Mouse (Mus musculus) midbrain, postnatal 0 days (tissue): ENCODE results near the gene Nmur2. TPM values are rescaled to one million over a fixed set of nuclear protein-coding genes. Genes with fewer than 3 reads are reported as not detected.

Experiments
- ATAC-seq: fragments of 200-750 bp; cut with Nextera tagmentation; 2 replicates; pipeline ENCODE4 v1.8.0; 2017; ENCODE audit warnings: moderate number of reproducible peaks, mild to moderate bottlenecking, moderate TSS enrichment, moderate library complexity; ENCODE audit not compliant: low FRiP score
- DNase-seq: peaks from one replicate; pipeline ENCODE4 v3.0.0-alpha.2; 2015; ENCODE audit warnings: low spot score
- H3K27ac ChIP-seq: fragments of 300-500 bp; sonication (generic); 2 replicates; pipeline ENCODE4 v1.5.1; 2014; ENCODE audit warnings: low read depth, mild to moderate bottlenecking, low read length, mixed read lengths
- H3K27me3 ChIP-seq: fragments of 300-500 bp; sonication (generic); 2 replicates; pipeline ENCODE4 v1.6.1; 2014; ENCODE audit warnings: low read length, control low read depth, mixed read lengths; ENCODE audit not compliant: insufficient read depth
- H3K36me3 ChIP-seq: fragments of 300-500 bp; sonication (generic); 2 replicates; pipeline ENCODE4 v1.6.1; 2014; ENCODE audit warnings: low read length, control low read depth, mixed read lengths; ENCODE audit not compliant: insufficient read depth
- H3K4me1 ChIP-seq: fragments of 300-500 bp; sonication (generic); 2 replicates; pipeline ENCODE4 v1.6.1; 2014; ENCODE audit warnings: mild to moderate bottlenecking, control low read depth, antibody characterized with exemption, low read length, mixed read lengths; ENCODE audit not compliant: insufficient read depth
- H3K4me2 ChIP-seq: fragments of 300-500 bp; sonication (generic); 2 replicates; pipeline ENCODE4 v1.6.1; 2014; ENCODE audit warnings: low read depth, mild to moderate bottlenecking, low read length, mixed read lengths; ENCODE audit not compliant: poor library complexity, severe bottlenecking
- H3K4me3 ChIP-seq: fragments of 300-500 bp; sonication (generic); 2 replicates; pipeline ENCODE4 v1.5.1; 2014; ENCODE audit warnings: low read depth, mild to moderate bottlenecking, low read length, moderate library complexity
- H3K9ac ChIP-seq: fragments of 300-500 bp; sonication (generic); replicated peaks from 2 replicates; pipeline ENCODE4 v1.6.1; 2014; ENCODE audit warnings: mild to moderate bottlenecking, low read length, moderate library complexity, mixed read lengths; ENCODE audit not compliant: poor library complexity, severe bottlenecking
- H3K9me3 ChIP-seq: fragments of 300-500 bp; sonication (generic); 2 replicates; pipeline ENCODE4 v1.6.1; 2016; ENCODE audit warnings: low read length, control low read depth
- CTCF ChIP-seq: IDR thresholded peaks from 2 replicates; pipeline ENCODE4 v1.5.1; 2016; ENCODE audit warnings: antibody characterized with exemption, mild to moderate bottlenecking
- WGBS: fragments of 180-500 bp; shearing (Covaris S2); extraction: QIAGEN DNeasy Blood & Tissue Kit; methylation state at CpG from one replicate; pipeline ENCODE4 v1.1.7; 2014; 5-methylcytosine and 5-hydroxymethylcytosine counted together
- polyA plus RNA-seq: library from polyadenylated mRNA; unstranded; fragments of >200 nt; fragmentation: Nextera tagmentation; extraction: Ambion mirVana; gene quantifications from 2 replicates; pipeline ENCODE4 v1.2.1, GENCODE M21; 2015
- total RNA-seq: library from RNA; depleted of rRNA; stranded (reverse); fragments of >200 nt; gene quantifications from 2 replicates; pipeline ENCODE4 v1.2.3, GENCODE M21; 2014; rRNA removed

Gene Nmur2
- total RNA-seq (0.09 and 0.22 TPM in 2 replicates), polyA plus RNA-seq (0.27 and 0.57 TPM in 2 replicates)

DNA sequence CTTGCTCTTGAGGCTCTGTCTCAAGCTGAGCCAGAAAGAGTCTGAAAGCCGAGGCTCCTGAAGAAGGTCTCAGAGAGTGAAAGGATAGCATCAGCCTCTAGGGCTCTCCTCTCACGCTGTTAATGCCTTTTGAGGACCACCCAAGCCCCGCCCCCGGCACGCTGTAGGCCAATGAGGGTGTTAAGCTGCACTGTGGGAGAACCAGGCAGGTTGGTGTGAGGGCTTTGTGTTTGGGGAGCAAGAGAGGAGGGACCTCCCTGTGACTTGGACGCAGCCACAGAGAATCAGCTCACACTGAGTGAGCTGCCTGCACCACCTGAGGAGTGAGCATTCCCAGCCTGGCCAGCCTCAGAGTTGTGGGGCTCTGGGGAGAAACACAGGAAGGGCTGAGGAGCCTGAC lies at the start of gene Nmur2:
Nmur2 (minus strand) TSS at position 94 of the 400 bp plus-strand sequence.
- no peak within 1 kb of the TSS for H3K27ac ChIP-seq
- no peaks in the 10 kb centered on the region for H3K9me3 ChIP-seq
- TF ChIP-seq CTCF = no peak
- no peak within 1 kb of the TSS; the same call in 1 of the 2 replicates for H3K4me2 ChIP-seq
- no peaks in the 10 kb centered on the region for H3K4me1 ChIP-seq
- 1% methylated on average over 6 of the region's 6 CpGs for WGBS
- no peak within 1 kb of the TSS for H3K9ac ChIP-seq
- no peaks in the 10 kb centered on the region for H3K36me3 ChIP-seq
- H3K4me3 ChIP-seq = no peak within 1 kb of the TSS
- ATAC-seq (no peak), DNase-seq (peak; percentile 10)
- no peaks in the 10 kb centered on the region for H3K27me3 ChIP-seq

DNA sequence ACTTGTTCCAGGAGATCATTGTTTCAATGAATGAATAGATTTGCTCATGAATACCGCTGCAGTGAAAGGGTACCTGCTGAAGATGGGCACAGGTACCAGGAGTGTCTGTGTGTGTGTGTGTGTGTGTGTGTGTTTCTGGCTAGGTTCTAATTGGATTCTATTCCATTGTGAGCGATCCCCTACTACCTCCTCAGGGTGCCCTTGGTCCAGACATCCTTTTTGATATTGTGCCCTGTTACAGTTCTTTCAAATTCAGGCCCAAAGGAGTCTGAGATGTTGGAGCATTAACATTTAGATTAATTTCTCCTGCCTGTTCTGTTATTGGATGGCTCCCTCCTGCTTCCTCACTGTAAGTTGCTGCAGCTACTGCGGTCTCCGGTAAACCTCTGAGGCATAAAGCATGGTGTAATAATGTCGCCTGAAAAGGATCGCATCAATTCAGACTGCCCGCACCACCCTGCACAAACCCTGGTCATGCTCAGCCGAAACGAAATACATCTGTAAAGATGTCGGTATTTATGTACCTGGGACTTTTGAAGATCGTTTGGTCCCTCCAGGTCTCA lies 48.4 kb upstream of the Nmur2 start:
- H3K9me3 ChIP-seq = no peaks in the 10 kb centered on the region
- no peaks in the 10 kb centered on the region for H3K36me3 ChIP-seq
- H3K4me3 ChIP-seq = no peak overlapping the region
- ATAC-seq (no peak), DNase-seq (peak; percentile 21)
- 0 out of 2 replicates have a peak, but pooled peaks have one; percentile 3 for TF ChIP-seq CTCF
- no peaks in the 10 kb centered on the region for H3K27me3 ChIP-seq
- no peak overlapping the region for H3K9ac ChIP-seq
- no peak overlapping the region for H3K4me2 ChIP-seq
- 67% methylated on average over 11 of the region's 11 CpGs for WGBS
- no peaks in the 10 kb centered on the region for H3K4me1 ChIP-seq
- H3K27ac ChIP-seq = 0 out of 2 replicates have a peak overlapping the region, but pooled peaks have one; percentile 32

DNA sequence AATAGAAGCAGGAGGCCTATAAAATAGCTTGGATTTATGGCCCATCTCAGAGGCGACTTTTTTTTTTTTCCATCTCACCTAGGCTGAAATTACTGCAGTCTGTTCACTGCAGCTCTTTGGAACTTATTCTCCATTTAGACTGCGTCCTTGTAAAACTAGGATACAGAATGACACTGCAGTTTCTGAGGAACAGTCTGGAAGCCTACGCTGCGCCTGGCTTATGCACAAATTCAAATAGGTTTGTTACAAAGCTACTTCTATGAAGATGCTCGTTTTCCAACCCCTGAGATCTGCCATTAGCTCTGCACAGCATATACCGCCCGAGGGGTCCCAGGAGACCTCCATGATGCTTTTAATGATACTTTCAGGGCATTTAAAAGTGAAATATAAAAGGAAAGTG lies 31.3 kb upstream of the Nmur2 start:
- H3K4me3 ChIP-seq = no peak overlapping the region
- H3K36me3 ChIP-seq = no peaks in the 10 kb centered on the region
- H3K27ac ChIP-seq = no peak overlapping the region
- no peak overlapping the region for H3K4me2 ChIP-seq
- DNase-seq (peak; percentile 26), ATAC-seq (no peak)
- no peaks in the 10 kb centered on the region for H3K4me1 ChIP-seq
- H3K9ac ChIP-seq = no peak overlapping the region
- H3K9me3 ChIP-seq = no peaks in the 10 kb centered on the region
- TF ChIP-seq CTCF = no peak
- 65% methylated on average over 7 of the region's 7 CpGs for WGBS
- H3K27me3 ChIP-seq = no peaks in the 10 kb centered on the region

DNA sequence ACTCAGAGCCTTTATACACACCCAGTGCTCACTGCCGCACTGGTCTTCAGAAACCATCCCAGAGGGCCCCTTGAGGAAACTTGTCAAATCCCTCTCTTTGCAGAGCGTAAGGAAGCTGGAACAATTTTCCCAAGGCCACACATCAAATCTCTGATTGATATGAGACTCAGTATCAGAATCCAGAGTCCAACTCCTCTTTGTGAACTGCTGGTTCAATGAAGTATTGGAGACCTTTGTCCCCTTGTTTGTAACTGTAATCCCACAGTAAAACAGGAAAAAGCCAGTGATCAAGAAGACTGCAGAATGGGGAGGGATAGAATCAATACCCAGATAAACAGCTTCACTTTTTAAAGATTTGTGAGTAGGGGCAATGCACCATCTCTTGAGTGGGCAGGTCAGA lies 28.8 kb upstream of the Nmur2 start:
- 84% methylated on average over 2 of the region's 2 CpGs for WGBS
- Histone ChIP-seq H3K36me3 (no peaks in the 10 kb centered on the region), H3K9me3 (no peaks in the 10 kb centered on the region), H3K4me2 (no peak overlapping the region), H3K9ac (no peak overlapping the region), H3K27me3 (no peaks in the 10 kb centered on the region), H3K4me3 (no peak overlapping the region), H3K27ac (no peak overlapping the region), H3K4me1 (no peaks in the 10 kb centered on the region)
- no peak for DNase-seq
- no peak for TF ChIP-seq CTCF
- ATAC-seq = no peak

DNA sequence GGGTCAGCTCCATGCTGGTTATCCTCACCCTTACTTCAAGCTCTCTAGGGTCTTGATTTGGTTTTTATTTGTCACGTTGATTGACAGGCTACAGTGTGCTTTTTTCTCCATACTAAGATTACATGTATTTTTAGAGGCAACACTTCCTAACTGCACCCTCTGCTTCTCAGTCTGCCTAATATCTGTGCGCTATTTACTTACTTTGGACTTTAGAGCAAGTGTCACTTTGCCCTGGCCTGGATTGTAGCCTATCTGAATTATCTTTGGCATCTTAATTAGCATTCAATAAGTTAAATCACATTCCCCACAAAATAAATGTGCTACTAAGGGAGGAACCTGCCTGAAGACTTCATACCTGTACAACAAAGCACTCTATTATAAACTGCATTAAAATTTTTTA lies 24.3 kb upstream of the Nmur2 start:
- ATAC-seq (no peak), DNase-seq (no peak)
- Histone ChIP-seq H3K27ac (no peak overlapping the region), H3K4me3 (no peak overlapping the region), H3K9me3 (no peaks in the 10 kb centered on the region), H3K4me2 (no peak overlapping the region), H3K9ac (no peak overlapping the region), H3K4me1 (no peaks in the 10 kb centered on the region), H3K36me3 (no peaks in the 10 kb centered on the region), H3K27me3 (no peaks in the 10 kb centered on the region)
- no peak for TF ChIP-seq CTCF
- WGBS = 86% methylated on average over 2 of the region's 2 CpGs

DNA sequence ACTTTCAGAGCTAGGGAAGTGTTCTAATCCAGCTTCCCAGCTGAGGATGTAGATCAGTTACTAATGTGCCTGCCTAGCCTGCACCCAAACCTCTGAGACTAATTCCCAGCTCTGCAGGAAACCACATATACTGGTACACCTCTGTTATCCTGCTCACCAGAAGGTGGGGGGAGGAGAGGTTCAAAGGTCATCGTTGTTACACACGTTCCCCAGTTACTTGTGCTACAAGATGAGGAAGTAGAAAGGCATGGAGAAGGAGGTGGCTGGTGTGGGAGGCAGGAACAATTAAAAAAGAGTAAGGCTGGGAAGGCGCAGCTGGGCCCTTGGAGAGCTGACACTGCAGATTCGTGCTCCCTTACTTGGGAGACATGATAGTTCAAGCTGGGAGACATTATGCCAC lies 23.8 kb upstream of the Nmur2 start:
- no peak overlapping the region for H3K4me2 ChIP-seq
- H3K9ac ChIP-seq = no peak overlapping the region
- H3K27ac ChIP-seq = no peak overlapping the region
- no peaks in the 10 kb centered on the region for H3K4me1 ChIP-seq
- H3K9me3 ChIP-seq = no peaks in the 10 kb centered on the region
- no peaks in the 10 kb centered on the region for H3K36me3 ChIP-seq
- TF ChIP-seq CTCF = no peak
- ATAC-seq (no peak), DNase-seq (no peak)
- no peak overlapping the region for H3K4me3 ChIP-seq
- WGBS = 61% methylated on average over 4 of the region's 4 CpGs
- no peaks in the 10 kb centered on the region for H3K27me3 ChIP-seq
